Mouse (Mus musculus) kidney, adult 10 weeks (tissue): Measurements from ENCODE around the gene Dnajb9. TPM values are rescaled to one million over a fixed set of nuclear protein-coding genes. Genes with fewer than 3 reads are reported as not detected.

Experiments
- polyA plus RNA-seq: library from polyadenylated mRNA; stranded (reverse); fragments of 350-450 nt; fragmentation: Illumina TruSeq; extraction: RNeasy Lipid Tissue Mini Kit (QIAGEN cat#74804); gene quantifications from one replicate; pipeline ENCODE4 v1.2.3, GENCODE M21; 2014; ENCODE audit warnings: low read depth, low replicate concordance

The Dnajb9 gene
- 217 TPM for polyA plus RNA-seq

GRCm38 (mm10) chr12:44209824-44210752 is at the start of gene Dnajb9:
Gene Dnajb9, minus strand, starts transcription at chr12:44210326.

GRCm38 (mm10) chr12:44221070-44221469 is 10.9 kb upstream of the Dnajb9 start, which contains the start of gene Pnpla8:
Gene Pnpla8, plus strand, starts transcription at chr12:44221370.

Other genes starting within 250 kb of the Dnajb9 start
- 314 TPM for gene Pnpla8, start 11.0 kb upstream of the Dnajb9 start, polyA plus RNA-seq
- 2.5 TPM for gene Nrcam, start 118.6 kb upstream of the Dnajb9 start, polyA plus RNA-seq